Mouse (Mus musculus) heart, adult 2 months (tissue): ENCODE data around the gene Fbll1. TPM values are rescaled to one million over a fixed set of nuclear protein-coding genes. Genes with fewer than 3 reads are reported as not detected.
"Not testable (repeated sequence)": the region's sequence is repeated elsewhere in the genome, so short reads cannot be mapped to it uniquely, and the experiment has no call there.

Experiments used
- DNase-seq, 2 experiments: peaks; one replicate each; pipeline ENCODE4 v3.0.0; 2021
- H3K27ac ChIP-seq: fragments of 200-600 bp; 2 replicates; pipeline ENCODE4 v1.8.1; 2022
- H3K27me3 ChIP-seq: fragments of 200-500 bp; 2 replicates; pipeline ENCODE4 v1.6.1; 2012; ENCODE audit warnings: mild to moderate bottlenecking, low read length, inconsistent platforms, mixed read lengths; ENCODE audit not compliant: control insufficient read depth, insufficient read depth
- H3K36me3 ChIP-seq: fragments of 200-500 bp; 2 replicates; pipeline ENCODE4 v1.6.1; 2012; ENCODE audit warnings: low read length, inconsistent platforms; ENCODE audit not compliant: control insufficient read depth, insufficient read depth
- H3K4me1 ChIP-seq: fragments of 200-500 bp; 2 replicates; pipeline ENCODE4 v1.6.1; 2011; ENCODE audit warnings: low read length; ENCODE audit not compliant: control insufficient read depth, insufficient read depth
- H3K4me3 ChIP-seq: fragments of 200-600 bp; 2 replicates; pipeline ENCODE4 v1.8.1; 2022
- H3K79me2 ChIP-seq: fragments of 200-500 bp; replicated peaks from 2 replicates; pipeline ENCODE4 v1.6.1; 2012; ENCODE audit warnings: mild to moderate bottlenecking, inconsistent platforms, low read length, moderate library complexity, mixed read lengths; ENCODE audit not compliant: control insufficient read depth, insufficient read depth
- H3K9ac ChIP-seq: fragments of 200-500 bp; 2 replicates; pipeline ENCODE4 v1.6.1; 2012; ENCODE audit warnings: low read depth, mild to moderate bottlenecking, control low read depth, inconsistent platforms, low read length, mixed read lengths
- CTCF ChIP-seq: fragments of 200-600 bp; IDR thresholded peaks from 2 replicates; pipeline ENCODE4 v1.8.1; 2022; ENCODE audit warnings: antibody characterized with exemption, mild to moderate bottlenecking, moderate library complexity
- EP300 ChIP-seq: fragments of 200-500 bp; IDR thresholded peaks from 2 replicates; pipeline ENCODE4 v1.6.1; 2011; ENCODE audit warnings: low read depth, low read length, control low read depth; ENCODE audit not compliant: insufficient read depth
- POLR2A ChIP-seq: fragments of 200-500 bp; IDR thresholded peaks from 2 replicates; pipeline ENCODE4 v1.6.1; 2011; ENCODE audit warnings: mild to moderate bottlenecking, low read depth, low read length, control low read depth; ENCODE audit not compliant: insufficient read depth
- WGBS: fragments of 180-500 bp; shearing (Covaris S2); methylation state at CpG from one replicate; pipeline ENCODE4 v1.1.7; 2018; 5-methylcytosine and 5-hydroxymethylcytosine counted together
- intact Hi-C: fragments of 180-260 bp; cut with DNase I; formaldehyde crosslinking; loops from one replicate; pipeline ENCODE4 v1.15.1; 2025
- long read RNA-seq: library from polyadenylated mRNA; stranded (forward); transcript quantifications from one replicate; pipeline ENCODE4 v2.0.0, GENCODE M21; 2021
- polyA plus RNA-seq: library from polyadenylated mRNA; depleted of rRNA; stranded (reverse); fragments of >200 nt; gene quantifications from 2 replicates; pipeline ENCODE4 v1.2.3, GENCODE M21; 2012; rRNA removed
- total RNA-seq, 2 experiments: library from RNA; stranded (reverse); gene quantifications; 2 replicates each; pipeline ENCODE4 v1.2.3; 2021

Gene Fbll1
- total RNA-seq = not detected
- polyA plus RNA-seq = 0.12 TPM in 1 of 2 replicates, not detected in the other
- long read RNA-seq = 0 reads

GRCm38 (mm10) chr11:35798874-35799273 is at the start of gene Fbll1:
Gene Fbll1, minus strand, starts transcription at chr11:35798884.
- intact Hi-C loops = no loop called here
- Histone ChIP-seq H3K4me3 (no peak within 1 kb of the TSS), H3K4me1 (no peaks in the 10 kb centered on the region), H3K27ac (no peak within 1 kb of the TSS), H3K36me3 (no peaks in the 10 kb centered on the region), H3K9ac (no peak within 1 kb of the TSS), H3K79me2 (no peaks in the 10 kb centered on the region), H3K27me3 (peaks cover 12% of the 10 kb centered on the region)
- peak in 1 of 2 experiments; percentile 22 for DNase-seq
- TF ChIP-seq EP300 = no peak
- no peak for TF ChIP-seq POLR2A
- TF ChIP-seq CTCF = no peak
- 17% methylated on average over 11 of the region's 11 CpGs for WGBS

GRCm38 (mm10) chr11:35844299-35844698 is 45.6 kb upstream of the Fbll1 start:
- no peak overlapping the region for H3K9ac ChIP-seq
- H3K27ac ChIP-seq = no peak overlapping the region
- 78% methylated on average over 9 of the region's 9 CpGs for WGBS
- H3K27me3 ChIP-seq = no peaks in the 10 kb centered on the region
- DNase-seq = no peak
- TF ChIP-seq POLR2A = no peak
- no peak for TF ChIP-seq CTCF
- TF ChIP-seq EP300 = no peak
- H3K79me2 ChIP-seq = no peaks in the 10 kb centered on the region
- no peaks in the 10 kb centered on the region for H3K36me3 ChIP-seq
- intact Hi-C loops = no loop called here
- H3K4me1 ChIP-seq = no peaks in the 10 kb centered on the region
- no peak overlapping the region for H3K4me3 ChIP-seq

GRCm38 (mm10) chr11:35842560-35842959 is 43.9 kb upstream of the Fbll1 start:
- H3K4me3 ChIP-seq, intact Hi-C loops, H3K4me1 ChIP-seq, H3K79me2 ChIP-seq, H3K27me3 ChIP-seq, H3K27ac ChIP-seq, DNase-seq, H3K9ac ChIP-seq, H3K36me3 ChIP-seq: not testable (repeated sequence)
- TF ChIP-seq CTCF = peak; percentile 27
- WGBS = 81% methylated on average over 4 of the region's 4 CpGs

- H3K4me1 ChIP-seq = no peaks in the 10 kb centered on the region; the same call in 1 of the 2 replicates
- H3K79me2 ChIP-seq = no peaks in the 10 kb centered on the region
- H3K36me3 ChIP-seq = no peaks in the 10 kb centered on the region
- WGBS = 85% methylated on average over 21 of the region's 21 CpGs
- intact Hi-C loops = no loop called here
- no peak for DNase-seq
- TF ChIP-seq CTCF = no peak
- no peak for TF ChIP-seq POLR2A
- no peak for TF ChIP-seq EP300
- H3K4me3 ChIP-seq = no peak overlapping the region
- no peaks in the 10 kb centered on the region for H3K27me3 ChIP-seq
- no peak overlapping the region for H3K27ac ChIP-seq
- H3K9ac ChIP-seq = no peak overlapping the region
Measured at GRCm38 (mm10) chr11:35841738-35842325, 43.1 kb upstream of the Fbll1 start.

GRCm38 (mm10) chr11:35840806-35841205 is 42.1 kb upstream of the Fbll1 start:
- 92% methylated on average over 4 of the region's 4 CpGs for WGBS
- H3K36me3 ChIP-seq, H3K79me2 ChIP-seq, DNase-seq, H3K4me1 ChIP-seq, H3K27ac ChIP-seq, H3K27me3 ChIP-seq, H3K9ac ChIP-seq, intact Hi-C loops, H3K4me3 ChIP-seq: not testable (repeated sequence)

GRCm38 (mm10) chr11:35840282-35840681 is 41.6 kb upstream of the Fbll1 start:
- intact Hi-C loops = no loop called here
- 78% methylated on average over 7 of the region's 7 CpGs for WGBS
- Histone ChIP-seq H3K27ac (no peak overlapping the region), H3K9ac (no peak overlapping the region), H3K27me3 (no peaks in the 10 kb centered on the region), H3K36me3 (no peaks in the 10 kb centered on the region), H3K4me3 (no peak overlapping the region), H3K4me1 (no peaks in the 10 kb centered on the region; the same call in 1 of the 2 replicates), H3K79me2 (no peaks in the 10 kb centered on the region)
- TF ChIP-seq POLR2A (no peak), EP300 (no peak), CTCF (peak; percentile 24)
- no peak for DNase-seq
